Mouse (Mus musculus) spleen, postnatal 4 days (tissue): ENCODE results near the gene Catsper4.

Experiments
- DNase-seq, 2 experiments: peaks; one replicate each; pipeline ENCODE4 v3.0.0; 2022; ENCODE audit warnings: low spot score in 2 of 2

Gene Catsper4

GRCm38 (mm10) chr4:134250930-134251240 lies 23.7 kb upstream of the Catsper4 start:
- DNase-seq, result peak in 1 of 2 experiments; percentile 57

GRCm38 (mm10) chr4:134250116-134250929 lies 23.1 kb upstream of the Catsper4 start:
- peak in 1 of 2 experiments; percentile 56 for DNase-seq

GRCm38 (mm10) chr4:134249651-134250050 lies 22.5 kb upstream of the Catsper4 start:
- peak; percentile 65 to 90 for DNase-seq

- peak in 1 of 2 experiments; percentile 57 for DNase-seq
Measured at GRCm38 (mm10) chr4:134246719-134247258, 19.6 kb upstream of the Catsper4 start, which contains the start of gene Gm30191. Gene Gm30191 (plus strand): TSS chr4:134246935.

- peak in 1 of 2 experiments; percentile 54 for DNase-seq
Measured at GRCm38 (mm10) chr4:134246256-134246655, 19.1 kb upstream of the Catsper4 start.

GRCm38 (mm10) chr4:134245148-134245843 lies 18.1 kb upstream of the Catsper4 start, which contains the start of gene Zfp593:
Gene Zfp593 (minus strand): TSS chr4:134245592.
- DNase-seq, result peak; percentile 94 to 98

GRCm38 (mm10) chr4:134243516-134244250 lies 16.5 kb upstream of the Catsper4 start, which contains the start of gene E130218I03Rik:
Gene E130218I03Rik (plus strand): TSS chr4:134243662.
- peak in 1 of 2 experiments; percentile 60 for DNase-seq

- DNase-seq, result no peak
Measured at GRCm38 (mm10) chr4:134238686-134239085, 11.5 kb upstream of the Catsper4 start.

- no peak for DNase-seq
Measured at GRCm38 (mm10) chr4:134238279-134238651, 11.1 kb upstream of the Catsper4 start, which contains the start of gene Cnksr1. Gene Cnksr1 (minus strand): TSS chr4:134238399.

- no peak for DNase-seq
Measured at GRCm38 (mm10) chr4:134237582-134238278, 10.5 kb upstream of the Catsper4 start.

- no peak for DNase-seq
Measured at GRCm38 (mm10) chr4:134234876-134235275, 7.7 kb upstream of the Catsper4 start.

GRCm38 (mm10) chr4:134230431-134230830 lies 3.2 kb upstream of the Catsper4 start:
- no peak for DNase-seq

- no peak for DNase-seq
Measured at GRCm38 (mm10) chr4:134222793-134223600, 4.2 kb downstream of the Catsper4 start.

GRCm38 (mm10) chr4:134206488-134207053 lies 20.6 kb downstream of the Catsper4 start:
- DNase-seq, result no peak

GRCm38 (mm10) chr4:134203340-134203896 lies 23.8 kb downstream of the Catsper4 start:
- no peak for DNase-seq

GRCm38 (mm10) chr4:134202904-134203303 lies 24.3 kb downstream of the Catsper4 start, which contains the start of gene Gm7534:
Gene Gm7534 (minus strand): TSS chr4:134203004.
- DNase-seq, result no peak

- no peak for DNase-seq
Measured at GRCm38 (mm10) chr4:134199371-134199770, 27.8 kb downstream of the Catsper4 start.

GRCm38 (mm10) chr4:134186268-134186667 lies 40.9 kb downstream of the Catsper4 start:
- DNase-seq, result no peak

GRCm38 (mm10) chr4:134185569-134185968 lies 41.6 kb downstream of the Catsper4 start:
- no peak for DNase-seq
